Mouse (Mus musculus): ENCODE results near the gene Pear1.

DNA sequence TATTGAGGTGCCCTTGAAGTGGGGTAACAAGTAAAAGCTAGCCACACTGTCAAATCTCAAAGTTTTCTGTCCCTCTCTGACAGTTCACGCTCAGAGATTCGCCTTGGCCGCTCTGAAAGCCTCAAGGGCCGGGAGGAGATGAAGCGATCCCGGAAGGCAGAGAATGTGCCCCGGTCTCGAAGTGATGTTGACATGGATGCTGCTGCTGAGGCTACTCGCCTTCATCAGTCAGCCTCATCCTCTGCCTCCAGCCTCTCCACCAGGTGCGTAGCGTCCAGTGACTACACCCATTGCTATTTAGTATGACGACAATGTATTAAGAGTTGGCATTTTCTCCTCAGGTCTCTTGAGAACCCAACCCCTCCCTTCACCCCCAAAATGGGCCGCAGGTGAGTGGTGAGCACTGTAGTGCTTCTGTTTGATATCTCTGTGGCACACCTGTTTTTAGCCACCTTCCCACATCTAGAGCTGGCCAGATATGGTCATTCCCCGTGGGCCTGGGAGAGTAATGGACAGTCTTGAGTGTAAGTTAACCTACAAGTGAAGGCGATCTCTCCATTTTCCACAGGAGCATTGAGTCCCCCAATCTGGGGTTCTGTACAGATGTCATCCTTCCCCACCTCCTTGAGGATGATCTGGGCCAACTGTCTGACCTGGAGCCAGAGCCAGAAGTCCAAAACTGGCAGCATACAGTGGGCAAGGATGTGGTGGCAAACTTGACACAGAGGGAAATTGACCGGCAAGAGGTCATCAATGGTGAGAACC, 98.5 kb downstream of the Pear1 start:
- TF ChIP-seq CTCF (IDR thresholded peaks at IDR 0.05; ENCODE audit: control insufficient read depth, insufficient read depth, low read length) (no peak), POLR2A (IDR thresholded peaks at IDR 0.05; ENCODE audit: borderline replicate concordance, control insufficient read depth, low read depth, low read length) (no peak)
